Mouse (Mus musculus) embryonic fibroblast, embryonic 13.5 days (primary cell): ENCODE measurements around the gene Upf1.

Experiments used
- CTCF ChIP-seq: IDR thresholded peaks from 2 replicates; pipeline ENCODE4 v1.5.1; 2011; ENCODE audit warnings: mild to moderate bottlenecking, control low read depth, low read length, moderate library complexity, borderline replicate concordance; ENCODE audit not compliant: insufficient read depth
- POLR2A ChIP-seq: IDR thresholded peaks from 2 replicates; pipeline ENCODE4 v1.6.1; 2011; ENCODE audit warnings: low read depth, mild to moderate bottlenecking, control low read depth, low read length, moderate library complexity

- TF ChIP-seq CTCF (no peak), POLR2A (no peak)
Observed at GRCm38 (mm10) chr8:70302901-70303300, 50.2 kb downstream of the Upf1 start.
